Mouse (Mus musculus) spleen, adult 2 months (tissue): ENCODE data around the gene Pde4d.
"Not testable (repeated sequence)": the region's sequence is repeated elsewhere in the genome, so short reads cannot be mapped to it uniquely, and the experiment has no call there.

Experiments
- CTCF ChIP-seq: fragments of 200-500 bp; IDR thresholded peaks from 2 replicates; pipeline ENCODE4 v1.5.1; 2011; ENCODE audit warnings: mild to moderate bottlenecking, inconsistent platforms; ENCODE audit not compliant: insufficient read depth, insufficient read length, insufficient replicate concordance; ENCODE audit errors: extremely low read depth
- POLR2A ChIP-seq: fragments of 200-500 bp; IDR thresholded peaks from 2 replicates; pipeline ENCODE4 v1.6.1; 2011; ENCODE audit warnings: low read depth, low read length, inconsistent platforms

- not testable (repeated sequence) for TF ChIP-seq POLR2A, CTCF
Observed at GRCm38 (mm10) chr13:108734356-108734755, 284.6 kb downstream of the Pde4d start.
